Mouse (Mus musculus) heart, embryonic 16.5 days (tissue): Measurements from ENCODE around the gene Tmem234. TPM values are rescaled to one million over a fixed set of nuclear protein-coding genes. Genes with fewer than 3 reads are reported as not detected.

Experiments used
- ATAC-seq: fragments of 200-750 bp; cut with Nextera tagmentation; replicated peaks from 2 replicates; pipeline ENCODE4 v1.8.0; 2017; ENCODE audit warnings: moderate number of reproducible peaks; ENCODE audit not compliant: insufficient read depth, low FRiP score; ENCODE audit errors: extremely low read depth
- H3K27ac ChIP-seq: fragments of 300-500 bp; sonication (generic); 2 replicates; pipeline ENCODE4 v1.5.1; 2014; ENCODE audit warnings: mild to moderate bottlenecking, low read length, control low read depth, moderate library complexity
- H3K27me3 ChIP-seq: fragments of 300-500 bp; sonication (generic); 2 replicates; pipeline ENCODE4 v1.6.1; 2014; ENCODE audit warnings: low read length, mixed read lengths; ENCODE audit not compliant: control insufficient read depth, insufficient read depth
- H3K36me3 ChIP-seq: fragments of 300-500 bp; sonication (generic); 2 replicates; pipeline ENCODE4 v1.6.1; 2014; ENCODE audit not compliant: control insufficient read depth, insufficient read depth
- H3K4me1 ChIP-seq: fragments of 300-500 bp; sonication (generic); 2 replicates; pipeline ENCODE4 v1.6.1; 2014; ENCODE audit warnings: low read length, mixed read lengths; ENCODE audit not compliant: control insufficient read depth, insufficient read depth
- H3K4me2 ChIP-seq: fragments of 300-500 bp; sonication (generic); 2 replicates; pipeline ENCODE4 v1.6.1; 2014; ENCODE audit warnings: low read depth, mild to moderate bottlenecking, control low read depth, low read length
- H3K4me3 ChIP-seq: fragments of 300-500 bp; sonication (generic); 2 replicates; pipeline ENCODE4 v1.5.1; 2014; ENCODE audit warnings: mild to moderate bottlenecking, control low read depth, low read length
- H3K9ac ChIP-seq: fragments of 300-500 bp; sonication (generic); 2 replicates; pipeline ENCODE4 v1.6.1; 2014; ENCODE audit warnings: low read length, control low read depth
- H3K9me3 ChIP-seq: fragments of 300-500 bp; sonication (generic); replicated peaks from 2 replicates; pipeline ENCODE4 v1.6.1; 2016; ENCODE audit warnings: low read length; ENCODE audit not compliant: control insufficient read depth
- WGBS: fragments of 180-500 bp; shearing (Covaris S2); extraction: QIAGEN DNeasy Blood & Tissue Kit; methylation state at CpG from one replicate; pipeline ENCODE4 v1.1.7; 2014; 5-methylcytosine and 5-hydroxymethylcytosine counted together
- polyA plus RNA-seq: library from polyadenylated mRNA; unstranded; fragments of >200 nt; fragmentation: Nextera tagmentation; extraction: Ambion mirVana; gene quantifications from 2 replicates; pipeline ENCODE4 v1.2.1, GENCODE M21; 2015

The Tmem234 gene
- polyA plus RNA-seq, 1 experiment from 2014 or later: 148 TPM

GRCm38 (mm10) chr4:129640638-129641467 lies 40.4 kb downstream of the Tmem234 start, which contains the start of gene Txlna:
Txlna (minus strand) TSS chr4:129641065.
- ATAC-seq: peak; percentile 94
- Histone ChIP-seq H3K27me3 (no peaks in the 10 kb centered on the region), H3K27ac (peak within 1 kb of the TSS; percentile 98), H3K36me3 (peaks cover 42% of the 10 kb centered on the region), H3K4me1 (peaks cover 23% of the 10 kb centered on the region), H3K4me2 (peak within 1 kb of the TSS; percentile 76), H3K9ac (peak within 1 kb of the TSS; percentile 85), H3K4me3 (peak within 1 kb of the TSS; percentile 60), H3K9me3 (no peaks in the 10 kb centered on the region)
- WGBS: under 1% methylated on average over 60 of the region's 60 CpGs

- Histone ChIP-seq H3K36me3 (peaks cover 39% of the 10 kb centered on the region), H3K27me3 (no peaks in the 10 kb centered on the region), H3K4me2 (peak overlapping the region; percentile 36; the same call in 1 of the 2 replicates), H3K27ac (no peak overlapping the region), H3K9me3 (no peaks in the 10 kb centered on the region), H3K4me3 (no peak overlapping the region), H3K4me1 (peaks cover 23% of the 10 kb centered on the region), H3K9ac (peak overlapping the region; percentile 42)
- WGBS: 58% methylated on average over 5 of the region's 5 CpGs
- ATAC-seq: no peak
These were observed 41.3 kb downstream of the Tmem234 start for GRCm38 (mm10) chr4:129641756-129642155.

- 82% methylated on average over 6 of the region's 6 CpGs for WGBS
- H3K9me3 ChIP-seq: no peaks in the 10 kb centered on the region
- H3K27me3 ChIP-seq: no peaks in the 10 kb centered on the region
- no peak overlapping the region for H3K9ac ChIP-seq
- H3K4me2 ChIP-seq: no peak overlapping the region
- H3K27ac ChIP-seq: no peak overlapping the region
- no peak for ATAC-seq
- H3K36me3 ChIP-seq: peaks cover 48% of the 10 kb centered on the region
- 0 out of 2 replicates have a peak, but pooled peaks cover 3% of the 10 kb centered on the region for H3K4me1 ChIP-seq
- no peak overlapping the region for H3K4me3 ChIP-seq
These were observed 44.7 kb downstream of the Tmem234 start for GRCm38 (mm10) chr4:129645204-129645603.

GRCm38 (mm10) chr4:129648656-129649055 lies 48.2 kb downstream of the Tmem234 start:
- WGBS: 72% methylated on average over 1 of the region's 1 CpGs

GRCm38 (mm10) chr4:129650359-129650758 lies 49.9 kb downstream of the Tmem234 start:
- Histone ChIP-seq H3K9ac (no peak overlapping the region), H3K27me3 (no peaks in the 10 kb centered on the region), H3K9me3 (no peaks in the 10 kb centered on the region), H3K4me3 (no peak overlapping the region), H3K4me2 (no peak overlapping the region), H3K27ac (no peak overlapping the region), H3K4me1 (no peaks in the 10 kb centered on the region), H3K36me3 (peaks cover 82% of the 10 kb centered on the region)
- ATAC-seq: no peak
- 95% methylated on average over 8 of the region's 8 CpGs for whole genome bisulfite sequencing

More at GRCm38 (mm10) chr4:129648656-129649055, 48.2 kb downstream of the Tmem234 start:
- Histone ChIP-seq H3K4me1 (no peaks in the 10 kb centered on the region), H3K4me3 (no peak overlapping the region), H3K27me3 (no peaks in the 10 kb centered on the region), H3K9me3 (no peaks in the 10 kb centered on the region), H3K27ac (no peak overlapping the region), H3K36me3 (peaks cover 70% of the 10 kb centered on the region), H3K4me2 (no peak overlapping the region), H3K9ac (no peak overlapping the region)
- no peak for ATAC-seq

GRCm38 (mm10) chr4:129654770-129655169 lies 54.3 kb downstream of the Tmem234 start:
- H3K4me2 ChIP-seq: no peak overlapping the region
- ATAC-seq: no peak
- peaks cover 68% of the 10 kb centered on the region for H3K36me3 ChIP-seq
- H3K4me3 ChIP-seq: no peak overlapping the region
- H3K9me3 ChIP-seq: no peaks in the 10 kb centered on the region
- 91% methylated on average over 14 of the region's 14 CpGs for WGBS
- no peaks in the 10 kb centered on the region for H3K4me1 ChIP-seq
- no peak overlapping the region for H3K9ac ChIP-seq
- no peak overlapping the region for H3K27ac ChIP-seq
- H3K27me3 ChIP-seq: no peaks in the 10 kb centered on the region

GRCm38 (mm10) chr4:129661584-129661983 lies 61.1 kb downstream of the Tmem234 start:
- H3K4me2 ChIP-seq: no peak overlapping the region
- no peak overlapping the region for H3K9ac ChIP-seq
- H3K4me3 ChIP-seq: no peak overlapping the region
- H3K9me3 ChIP-seq: no peaks in the 10 kb centered on the region
- ATAC-seq: no peak
- H3K27me3 ChIP-seq: no peaks in the 10 kb centered on the region
- 90% methylated on average over 3 of the region's 3 CpGs for WGBS
- H3K36me3 ChIP-seq: peaks cover 25% of the 10 kb centered on the region
- no peak overlapping the region for H3K27ac ChIP-seq
- H3K4me1 ChIP-seq: no peaks in the 10 kb centered on the region; the same call in 1 of the 2 replicates

- no peaks in the 10 kb centered on the region for H3K27me3 ChIP-seq
- H3K4me2 ChIP-seq: no peak overlapping the region
- H3K4me3 ChIP-seq: no peak overlapping the region
- no peak overlapping the region for H3K27ac ChIP-seq
- peaks cover 27% of the 10 kb centered on the region for H3K36me3 ChIP-seq
- no peaks in the 10 kb centered on the region; the same call in 1 of the 2 replicates for H3K4me1 ChIP-seq
- no peak overlapping the region for H3K9ac ChIP-seq
- H3K9me3 ChIP-seq: no peaks in the 10 kb centered on the region
- no peak for ATAC-seq
- 78% methylated on average over 3 of the region's 3 CpGs for WGBS
These were observed 61.9 kb downstream of the Tmem234 start for GRCm38 (mm10) chr4:129662255-129662813.

GRCm38 (mm10) chr4:129671491-129672082 lies 71.1 kb downstream of the Tmem234 start:
- H3K36me3 ChIP-seq: peaks cover 7% of the 10 kb centered on the region; the same call in 1 of the 2 replicates
- peak; percentile 57 for ATAC-seq
- H3K4me2 ChIP-seq: peak overlapping the region; percentile 83
- peaks cover 10% of the 10 kb centered on the region for H3K4me1 ChIP-seq
- no peaks in the 10 kb centered on the region for H3K27me3 ChIP-seq
- WGBS: 5% methylated on average over 12 of the region's 12 CpGs
- H3K27ac ChIP-seq: peak overlapping the region; percentile 92
- peak overlapping the region; percentile 96 for H3K4me3 ChIP-seq
- no peaks in the 10 kb centered on the region for H3K9me3 ChIP-seq
- peak overlapping the region; percentile 99 for H3K9ac ChIP-seq
